Mouse (Mus musculus): ENCODE results near the gene Car5a. TPM values are rescaled to one million over a fixed set of nuclear protein-coding genes. Genes with fewer than 3 reads are reported as not detected.

The Car5a gene
- polyA plus RNA-seq, 1 experiment from 2014 or later = 0.14 TPM

GRCm38 (mm10) chr8:121899180-121900044, 45.3 kb downstream of the Car5a start:
- no peaks in the 10 kb centered on the region for H3K9me3 ChIP-seq (ENCODE audit: control insufficient read depth, low read length)
- H3K9ac ChIP-seq (ENCODE audit: low read length) = no peak overlapping the region; the same call in 1 of the 2 replicates
- no peaks in the 10 kb centered on the region for H3K27me3 ChIP-seq (ENCODE audit: control insufficient read depth, insufficient read depth, low read length)
- no peaks in the 10 kb centered on the region for H3K36me3 ChIP-seq (ENCODE audit: control insufficient read depth, insufficient read depth, low read length)
- H3K4me1 ChIP-seq (ENCODE audit: control insufficient read depth, insufficient read depth, low read length) = peaks cover 39% of the 10 kb centered on the region
- DNase-seq (ENCODE audit: low spot score, missing footprints) (no peak), ATAC-seq (ENCODE audit: low FRiP score) (0 out of 2 replicates have a peak, but pooled peaks have one; percentile 8)
- 69% methylated on average over 18 of the region's 18 CpGs for WGBS
- no peak overlapping the region for H3K4me2 ChIP-seq
- H3K4me3 ChIP-seq (ENCODE audit: low read depth, low read length) = no peak overlapping the region
- peak overlapping the region; percentile 79 for H3K27ac ChIP-seq (ENCODE audit: low read depth, low read length)

- no peaks in the 10 kb centered on the region for H3K36me3 ChIP-seq (ENCODE audit: control insufficient read depth, insufficient read depth, low read length)
- peak; percentile 88 for ATAC-seq (ENCODE audit: low FRiP score)
- no peaks in the 10 kb centered on the region for H3K27me3 ChIP-seq (ENCODE audit: control insufficient read depth, insufficient read depth, low read length)
- no peak overlapping the region for H3K4me3 ChIP-seq (ENCODE audit: low read depth, low read length)
- H3K27ac ChIP-seq (ENCODE audit: low read depth, low read length) = peak overlapping the region; percentile 79
- peaks cover 39% of the 10 kb centered on the region for H3K4me1 ChIP-seq (ENCODE audit: control insufficient read depth, insufficient read depth, low read length)
- H3K9me3 ChIP-seq (ENCODE audit: control insufficient read depth, low read length) = no peaks in the 10 kb centered on the region
- WGBS = 5% methylated on average over 4 of the region's 4 CpGs
- H3K4me2 ChIP-seq = peak overlapping the region; percentile 21
- H3K9ac ChIP-seq (ENCODE audit: low read length) = peak overlapping the region; percentile 58
- peak; percentile 93 for DNase-seq (ENCODE audit: low spot score, missing footprints)
Observed at GRCm38 (mm10) chr8:121898401-121898931, 46.2 kb downstream of the Car5a start.

DNA sequence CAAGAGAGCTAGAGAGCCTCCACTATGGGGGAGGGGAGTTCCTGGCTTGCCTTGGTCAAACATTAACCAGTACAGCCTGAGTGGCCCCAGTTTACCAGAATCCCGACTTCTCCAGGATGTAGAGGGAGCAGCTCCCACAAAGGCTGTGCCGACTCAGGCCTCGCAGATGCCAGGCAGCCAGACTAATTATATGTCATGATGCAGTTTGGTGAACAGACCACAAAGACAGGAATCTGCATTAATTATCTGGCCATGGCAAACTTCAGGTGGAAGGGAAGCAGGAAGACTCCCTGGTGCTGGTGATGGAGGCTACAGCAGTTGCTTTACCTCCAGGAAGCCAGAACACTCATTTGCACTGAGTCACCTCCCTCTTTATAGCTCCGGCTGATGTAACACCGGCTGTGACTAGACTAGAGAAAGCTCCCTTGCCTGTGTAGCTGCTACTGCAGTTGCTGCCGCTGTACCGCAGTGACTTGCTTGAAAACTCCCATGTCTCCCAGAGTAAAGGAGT, 46.8 kb downstream of the Car5a start:
- DNase-seq (ENCODE audit: low spot score, missing footprints) = no peak
- H3K4me1 ChIP-seq (ENCODE audit: control insufficient read depth, insufficient read depth, low read length) = peaks cover 39% of the 10 kb centered on the region
- H3K9ac ChIP-seq (ENCODE audit: low read length) = peak overlapping the region; percentile 58

GRCm38 (mm10) chr8:121897205-121897604, 47.5 kb downstream of the Car5a start:
- Histone ChIP-seq H3K27me3 (ENCODE audit: control insufficient read depth, insufficient read depth, low read length) (no peaks in the 10 kb centered on the region), H3K4me1 (ENCODE audit: control insufficient read depth, insufficient read depth, low read length) (peaks cover 39% of the 10 kb centered on the region), H3K9me3 (ENCODE audit: control insufficient read depth, low read length) (no peaks in the 10 kb centered on the region), H3K4me3 (ENCODE audit: low read depth, low read length) (no peak overlapping the region), H3K27ac (ENCODE audit: low read depth, low read length) (0 out of 2 replicates have a peak overlapping the region, but pooled peaks have one; percentile 79), H3K36me3 (ENCODE audit: control insufficient read depth, insufficient read depth, low read length) (no peaks in the 10 kb centered on the region), H3K9ac (ENCODE audit: low read length) (no peak overlapping the region), H3K4me2 (no peak overlapping the region)
- ATAC-seq (ENCODE audit: low FRiP score) (no peak), DNase-seq (ENCODE audit: low spot score, missing footprints) (no peak)
- 77% methylated on average over 9 of the region's 9 CpGs for WGBS

More for the DNA sequence above, 46.8 kb downstream of the Car5a start:
- Histone ChIP-seq H3K4me3 (ENCODE audit: low read depth, low read length) (no peak overlapping the region), H3K4me2 (peak overlapping the region; percentile 17), H3K9me3 (ENCODE audit: control insufficient read depth, low read length) (no peaks in the 10 kb centered on the region), H3K27ac (ENCODE audit: low read depth, low read length) (peak overlapping the region; percentile 79), H3K36me3 (ENCODE audit: control insufficient read depth, insufficient read depth, low read length) (no peaks in the 10 kb centered on the region), H3K27me3 (ENCODE audit: control insufficient read depth, insufficient read depth, low read length) (no peaks in the 10 kb centered on the region)
- ATAC-seq (ENCODE audit: low FRiP score) = no peak
- 30% methylated on average over 7 of the region's 7 CpGs for WGBS

- Histone ChIP-seq H3K4me3 (ENCODE audit: low read depth, low read length) (no peak overlapping the region), H3K9ac (ENCODE audit: low read length) (no peak overlapping the region), H3K27me3 (ENCODE audit: control insufficient read depth, insufficient read depth, low read length) (no peaks in the 10 kb centered on the region), H3K4me1 (ENCODE audit: control insufficient read depth, insufficient read depth, low read length) (peaks cover 37% of the 10 kb centered on the region), H3K4me2 (no peak overlapping the region; the same call in 1 of the 2 replicates), H3K27ac (ENCODE audit: low read depth, low read length) (no peak overlapping the region), H3K9me3 (ENCODE audit: control insufficient read depth, low read length) (no peaks in the 10 kb centered on the region), H3K36me3 (ENCODE audit: control insufficient read depth, insufficient read depth, low read length) (no peaks in the 10 kb centered on the region)
- WGBS = 28% methylated on average over 12 of the region's 12 CpGs
- DNase-seq (ENCODE audit: low spot score, missing footprints) (no peak), ATAC-seq (ENCODE audit: low FRiP score) (no peak)
Observed at GRCm38 (mm10) chr8:121896476-121897145, 48.1 kb downstream of the Car5a start.

- ATAC-seq (ENCODE audit: low FRiP score) (no peak), DNase-seq (ENCODE audit: low spot score, missing footprints) (no peak)
- WGBS = 84% methylated on average over 7 of the region's 7 CpGs
- Histone ChIP-seq H3K27me3 (ENCODE audit: control insufficient read depth, insufficient read depth, low read length) (no peaks in the 10 kb centered on the region), H3K9me3 (ENCODE audit: control insufficient read depth, low read length) (no peaks in the 10 kb centered on the region), H3K4me2 (no peak overlapping the region), H3K4me3 (ENCODE audit: low read depth, low read length) (no peak overlapping the region), H3K36me3 (ENCODE audit: control insufficient read depth, insufficient read depth, low read length) (no peaks in the 10 kb centered on the region), H3K4me1 (ENCODE audit: control insufficient read depth, insufficient read depth, low read length) (peaks cover 36% of the 10 kb centered on the region), H3K9ac (ENCODE audit: low read length) (no peak overlapping the region), H3K27ac (ENCODE audit: low read depth, low read length) (no peak overlapping the region)
Observed at GRCm38 (mm10) chr8:121895910-121896309, 48.8 kb downstream of the Car5a start.

- no peak overlapping the region for H3K4me2 ChIP-seq
- no peak for ATAC-seq (ENCODE audit: low FRiP score)
- H3K9me3 ChIP-seq (ENCODE audit: control insufficient read depth, low read length) = no peaks in the 10 kb centered on the region
- DNase-seq (ENCODE audit: low spot score, missing footprints) = no peak
- H3K4me3 ChIP-seq (ENCODE audit: low read depth, low read length) = no peak overlapping the region
- no peak overlapping the region for H3K9ac ChIP-seq (ENCODE audit: low read length)
- WGBS = 92% methylated on average over 5 of the region's 5 CpGs
- no peak overlapping the region for H3K27ac ChIP-seq (ENCODE audit: low read depth, low read length)
- H3K4me1 ChIP-seq (ENCODE audit: control insufficient read depth, insufficient read depth, low read length) = peaks cover 18% of the 10 kb centered on the region
- H3K27me3 ChIP-seq (ENCODE audit: control insufficient read depth, insufficient read depth, low read length) = no peaks in the 10 kb centered on the region
- H3K36me3 ChIP-seq (ENCODE audit: control insufficient read depth, insufficient read depth, low read length) = no peaks in the 10 kb centered on the region
Observed at GRCm38 (mm10) chr8:121892875-121893274, 51.8 kb downstream of the Car5a start.

DNA sequence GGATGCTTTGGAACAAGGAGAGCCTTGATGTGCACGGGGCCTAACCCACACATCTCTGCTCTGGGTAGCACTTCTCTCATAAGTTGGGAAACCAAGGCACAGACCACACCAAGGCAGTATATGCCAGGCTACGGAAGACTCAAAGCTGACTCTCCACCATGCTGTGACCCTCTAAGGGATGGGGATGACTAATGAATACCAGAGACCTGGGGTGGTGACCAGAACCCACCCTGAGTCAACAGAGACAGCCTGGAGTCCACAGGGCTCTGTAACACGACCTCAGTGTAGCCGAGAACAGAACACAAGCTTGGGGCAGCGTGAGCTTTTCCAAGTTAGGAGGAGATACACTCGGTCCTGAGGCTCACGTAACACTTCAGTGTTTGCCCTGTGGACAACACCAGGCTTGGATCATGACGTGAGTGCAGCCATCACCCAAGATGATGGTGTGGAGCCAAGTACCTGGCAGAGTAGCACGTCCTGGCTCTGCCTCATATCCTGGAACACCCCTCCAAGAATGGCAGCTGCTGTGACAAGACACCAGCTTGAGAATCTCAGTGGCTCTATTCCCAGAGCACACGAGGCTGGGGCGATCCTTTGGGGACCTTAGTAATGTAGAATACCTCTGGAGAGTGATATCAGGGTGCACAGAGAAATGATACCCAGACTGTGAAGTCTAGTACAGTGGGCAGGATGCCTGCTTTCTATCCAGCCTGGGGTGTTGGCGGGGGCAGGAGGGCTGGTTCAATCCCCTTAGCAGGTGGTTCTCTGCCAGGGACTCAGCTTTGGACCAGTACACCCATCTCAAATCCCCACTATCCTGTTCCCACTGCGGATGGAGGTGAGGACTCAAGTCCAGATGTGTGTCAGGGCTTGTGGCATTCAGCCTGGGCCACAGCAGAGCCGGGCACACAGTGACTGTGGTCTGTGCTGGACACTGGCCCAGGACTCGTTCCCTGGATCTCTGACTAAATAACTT, 54.6 kb downstream of the Car5a start:
- ATAC-seq (ENCODE audit: low FRiP score) = no peak
- H3K27me3 ChIP-seq (ENCODE audit: control insufficient read depth, insufficient read depth, low read length) = no peaks in the 10 kb centered on the region
- H3K4me1 ChIP-seq (ENCODE audit: control insufficient read depth, insufficient read depth, low read length) = no peaks in the 10 kb centered on the region
- WGBS = 83% methylated on average over 15 of the region's 15 CpGs
- H3K9ac ChIP-seq (ENCODE audit: low read length) = no peak overlapping the region
- no peak for DNase-seq (ENCODE audit: low spot score, missing footprints)
- H3K9me3 ChIP-seq (ENCODE audit: control insufficient read depth, low read length) = no peaks in the 10 kb centered on the region
- peaks cover 5% of the 10 kb centered on the region; the same call in 1 of the 2 replicates for H3K36me3 ChIP-seq (ENCODE audit: control insufficient read depth, insufficient read depth, low read length)
- H3K4me2 ChIP-seq = no peak overlapping the region
- H3K4me3 ChIP-seq (ENCODE audit: low read depth, low read length) = no peak overlapping the region
- no peak overlapping the region for H3K27ac ChIP-seq (ENCODE audit: low read depth, low read length)
